Mouse (Mus musculus) small intestine, adult 2 months (tissue): ENCODE measurements around the gene Fdx1l. TPM values are rescaled to one million over a fixed set of nuclear protein-coding genes. Genes with fewer than 3 reads are reported as not detected.

Experiments
- H3K27ac ChIP-seq: fragments of 200-500 bp; 2 replicates; pipeline ENCODE4 v1.5.1; 2012; ENCODE audit warnings: low read depth, low read length, control low read depth, inconsistent platforms; ENCODE audit not compliant: insufficient read depth
- H3K27me3 ChIP-seq: fragments of 200-500 bp; 2 replicates; pipeline ENCODE4 v1.6.1; 2012; ENCODE audit warnings: mild to moderate bottlenecking, moderate library complexity, low read length, inconsistent platforms; ENCODE audit not compliant: control insufficient read depth, insufficient read depth
- H3K36me3 ChIP-seq: fragments of 200-500 bp; 2 replicates; pipeline ENCODE4 v1.6.1; 2012; ENCODE audit warnings: mild to moderate bottlenecking, low read length, control low read depth, inconsistent platforms; ENCODE audit not compliant: control insufficient read depth, insufficient read depth
- H3K4me1 ChIP-seq: fragments of 200-500 bp; 2 replicates; pipeline ENCODE4 v1.6.1; 2012; ENCODE audit warnings: low read length, inconsistent platforms, mixed read lengths; ENCODE audit not compliant: control insufficient read depth, insufficient read depth, insufficient read length
- H3K4me3 ChIP-seq: fragments of 200-500 bp; 2 replicates; pipeline ENCODE4 v1.5.1; 2012; ENCODE audit warnings: low read depth, mild to moderate bottlenecking, control low read depth, inconsistent platforms, low read length, moderate library complexity
- CTCF ChIP-seq: fragments of 200-500 bp; IDR thresholded peaks from 2 replicates; pipeline ENCODE4 v1.5.1; 2012; ENCODE audit warnings: low read depth, mild to moderate bottlenecking, control low read depth, inconsistent platforms, low read length, moderate library complexity, mixed read lengths; ENCODE audit not compliant: insufficient replicate concordance, insufficient read length; ENCODE audit errors: extremely low read depth
- POLR2A ChIP-seq: fragments of 200-500 bp; IDR thresholded peaks from 2 replicates; pipeline ENCODE4 v1.6.1; 2012; ENCODE audit warnings: low read depth, mild to moderate bottlenecking, control low read depth, inconsistent platforms, low read length, moderate library complexity
- WGBS: fragments of 180-500 bp; shearing (Covaris S2); methylation state at CpG from one replicate; pipeline ENCODE4 v1.1.7; 2018; 5-methylcytosine and 5-hydroxymethylcytosine counted together
- polyA plus RNA-seq: library from polyadenylated mRNA; depleted of rRNA; stranded (reverse); fragments of >200 nt; gene quantifications from 2 replicates; pipeline ENCODE4 v1.2.3, GENCODE M21; 2012

The Fdx1l gene
- polyA plus RNA-seq, 1 experiment, result 60.8 TPM

DNA sequence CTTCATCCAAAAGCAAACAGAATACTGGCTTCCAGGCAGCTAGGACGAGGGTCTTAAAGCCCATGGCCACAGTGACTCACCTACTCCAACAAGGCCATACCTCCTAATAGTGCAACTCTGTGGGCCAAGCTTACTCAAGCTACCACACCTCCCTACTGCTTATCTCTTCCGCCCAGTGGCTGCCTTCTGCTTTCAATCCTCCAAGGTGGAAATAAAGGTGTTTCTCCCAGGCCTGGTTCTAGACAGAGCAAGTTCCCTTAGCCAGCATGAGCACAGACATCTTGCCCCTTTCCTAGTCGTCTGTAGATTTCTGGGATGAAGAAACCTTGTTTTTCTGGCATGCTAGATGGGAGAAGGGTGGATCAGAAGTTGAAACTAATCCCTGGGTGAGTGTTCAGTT is 33.6 kb downstream of the Fdx1l start:
- Histone ChIP-seq H3K27me3 (peaks cover 33% of the 10 kb centered on the region), H3K4me1 (no peaks in the 10 kb centered on the region), H3K27ac (no peak overlapping the region), H3K4me3 (no peak overlapping the region), H3K36me3 (no peaks in the 10 kb centered on the region)
- TF ChIP-seq POLR2A, result no peak
- no peak for TF ChIP-seq CTCF
- 81% methylated on average over 3 of the region's 3 CpGs for WGBS

DNA sequence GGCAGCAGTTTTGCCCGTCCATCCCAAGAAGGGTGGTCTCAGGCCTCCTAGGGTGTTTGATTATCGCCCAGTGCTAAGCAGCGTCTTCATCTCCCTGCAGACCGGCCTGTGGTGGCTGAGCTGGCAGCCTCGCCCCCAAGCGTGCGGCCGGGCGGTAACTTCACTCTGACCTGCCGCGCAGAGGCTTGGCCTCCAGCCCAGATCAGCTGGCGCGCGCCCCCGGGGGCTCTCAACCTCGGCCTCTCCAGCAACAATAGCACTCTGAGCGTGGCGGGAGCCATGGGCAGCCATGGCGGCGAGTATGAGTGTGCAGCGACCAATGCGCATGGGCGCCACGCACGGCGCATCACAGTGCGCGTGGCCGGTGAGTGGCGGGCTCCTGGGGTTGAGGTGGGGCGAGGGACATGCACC is 35.9 kb downstream of the Fdx1l start:
- 3% methylated on average over 31 of the region's 31 CpGs for WGBS
- peak overlapping the region; percentile 20; the same call in 1 of the 2 replicates for H3K4me3 ChIP-seq

DNA sequence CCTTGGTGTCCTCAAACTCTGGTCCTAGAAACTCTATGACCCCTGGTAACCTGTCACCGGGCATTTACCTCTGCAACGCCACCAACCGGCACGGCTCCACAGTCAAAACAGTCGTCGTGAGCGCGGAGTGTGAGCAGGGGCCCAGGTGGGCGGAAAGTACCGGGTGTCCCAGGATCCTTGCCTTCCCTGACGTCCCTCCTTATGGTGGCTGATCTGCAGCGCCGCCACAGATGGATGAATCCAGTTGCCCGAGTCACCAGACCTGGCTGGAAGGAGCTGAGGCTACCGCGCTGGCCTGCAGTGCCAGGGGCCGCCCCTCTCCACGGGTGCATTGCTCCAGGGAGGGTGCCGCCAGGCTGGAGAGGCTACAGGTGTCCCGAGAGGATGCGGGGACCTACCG is 36.7 kb downstream of the Fdx1l start:
- TF ChIP-seq POLR2A (no peak), CTCF (no peak)
- 6% methylated on average over 22 of the region's 22 CpGs for whole genome bisulfite sequencing
- H3K4me3 ChIP-seq, result no peak overlapping the region
- peaks cover 13% of the 10 kb centered on the region for H3K4me1 ChIP-seq
- no peaks in the 10 kb centered on the region for H3K36me3 ChIP-seq
- H3K27me3 ChIP-seq, result peaks cover 49% of the 10 kb centered on the region
- H3K27ac ChIP-seq, result no peak overlapping the region

More for the DNA sequence above, 35.9 kb downstream of the Fdx1l start:
- H3K27ac ChIP-seq, result no peak overlapping the region
- H3K4me1 ChIP-seq, result peaks cover 9% of the 10 kb centered on the region
- H3K27me3 ChIP-seq, result peaks cover 43% of the 10 kb centered on the region
- H3K36me3 ChIP-seq, result no peaks in the 10 kb centered on the region
- TF ChIP-seq CTCF, result no peak
- TF ChIP-seq POLR2A, result no peak

DNA sequence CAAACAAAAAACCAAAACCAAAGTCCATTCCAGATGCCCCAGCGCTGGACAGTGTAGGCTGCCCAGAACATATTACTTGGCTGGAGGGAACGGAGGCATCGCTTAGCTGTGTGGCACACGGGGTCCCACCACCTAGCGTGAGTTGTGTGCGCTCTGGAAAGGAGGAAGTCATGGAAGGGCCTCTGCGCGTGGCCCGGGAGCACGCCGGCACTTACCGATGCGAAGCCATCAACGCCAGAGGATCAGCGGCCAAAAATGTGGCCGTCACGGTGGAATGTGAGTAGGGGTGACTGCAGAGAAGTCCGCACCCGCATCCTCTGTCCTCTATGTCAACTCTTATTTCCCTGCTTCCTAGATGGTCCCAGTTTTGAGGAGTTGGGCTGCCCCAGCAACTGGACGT is 37.3 kb downstream of the Fdx1l start:
- H3K4me3 ChIP-seq, result no peak overlapping the region
- H3K4me1 ChIP-seq, result peaks cover 15% of the 10 kb centered on the region
- no peak overlapping the region for H3K27ac ChIP-seq
- TF ChIP-seq POLR2A (no peak), CTCF (no peak)
- peaks cover 49% of the 10 kb centered on the region for H3K27me3 ChIP-seq
- 15% methylated on average over 20 of the region's 20 CpGs for WGBS
- H3K36me3 ChIP-seq, result no peaks in the 10 kb centered on the region

DNA sequence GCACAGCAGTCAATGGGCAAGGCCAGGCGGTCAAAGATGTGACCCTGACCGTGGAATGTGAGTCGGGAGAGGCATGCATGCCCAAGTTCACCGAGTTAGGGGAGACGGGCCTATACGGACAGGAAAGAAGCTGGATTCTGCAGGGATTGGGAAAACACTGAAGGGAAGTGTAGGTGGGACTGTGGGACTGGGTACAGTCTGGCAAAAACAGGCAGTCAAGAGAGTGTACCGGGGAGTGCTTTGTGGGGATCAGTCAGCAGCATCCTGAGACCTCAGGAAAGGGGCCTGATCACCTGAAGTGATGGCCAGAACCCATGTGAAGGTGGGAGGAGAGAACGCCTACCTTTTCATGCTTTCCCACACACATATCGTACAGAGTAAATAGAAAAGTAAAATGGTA is 37.8 kb downstream of the Fdx1l start:
- Histone ChIP-seq H3K36me3 (no peaks in the 10 kb centered on the region), H3K4me1 (peaks cover 15% of the 10 kb centered on the region), H3K4me3 (no peak overlapping the region), H3K27me3 (peaks cover 49% of the 10 kb centered on the region), H3K27ac (no peak overlapping the region)
- TF ChIP-seq POLR2A (no peak), CTCF (no peak)
- WGBS, result 47% methylated on average over 9 of the region's 9 CpGs

DNA sequence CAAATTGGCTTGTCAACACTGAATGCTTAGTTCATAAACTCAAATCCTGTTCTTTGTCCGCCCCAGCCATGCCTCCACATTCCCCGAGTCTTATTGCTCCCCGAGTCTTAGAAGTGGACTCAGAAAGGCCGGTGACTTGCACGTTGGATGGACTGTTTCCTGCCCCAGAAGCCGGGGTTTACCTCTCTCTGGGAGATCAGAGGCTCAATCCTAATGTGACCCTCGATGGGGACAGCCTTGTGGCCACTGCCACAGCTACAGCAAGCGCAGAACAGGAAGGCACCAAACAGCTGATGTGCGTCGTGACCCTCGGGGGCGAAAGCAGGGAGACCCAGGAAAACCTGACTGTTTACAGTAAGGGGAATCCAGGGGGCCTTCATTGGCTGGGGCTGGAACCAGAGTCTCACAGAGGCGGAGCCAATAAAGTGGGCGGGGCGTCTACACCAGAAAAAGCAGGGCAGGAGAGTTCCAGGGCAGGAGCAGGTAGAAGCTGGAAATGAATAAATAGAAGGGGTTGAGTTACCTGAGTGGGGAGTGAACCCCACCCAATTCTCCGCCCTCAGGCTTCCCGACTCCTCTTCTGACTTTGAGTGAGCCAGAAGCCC is 38.8 kb downstream of the Fdx1l start:
- Histone ChIP-seq H3K4me3 (no peak overlapping the region), H3K27ac (no peak overlapping the region), H3K36me3 (no peaks in the 10 kb centered on the region), H3K4me1 (peaks cover 22% of the 10 kb centered on the region), H3K27me3 (peaks cover 49% of the 10 kb centered on the region)
- 11% methylated on average over 17 of the region's 17 CpGs for WGBS
- TF ChIP-seq CTCF (no peak), POLR2A (no peak)

DNA sequence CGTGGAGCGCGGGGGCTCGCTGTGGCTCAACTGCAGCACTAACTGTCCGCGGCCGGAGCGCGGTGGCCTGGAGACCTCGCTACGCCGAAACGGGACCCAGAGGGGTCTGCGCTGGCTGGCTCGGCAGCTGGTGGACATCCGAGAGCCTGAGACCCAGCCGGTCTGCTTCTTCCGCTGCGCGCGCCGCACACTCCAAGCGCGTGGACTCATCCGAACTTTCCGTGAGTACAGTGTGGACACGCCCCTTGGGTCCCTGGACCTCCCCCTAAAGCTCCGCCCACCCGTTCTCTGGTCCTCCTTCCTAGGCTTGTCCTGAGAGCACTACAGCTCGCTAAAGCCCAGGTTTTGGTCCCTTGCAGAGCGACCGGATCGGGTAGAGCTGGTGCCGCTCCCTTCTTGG is 40.3 kb downstream of the Fdx1l start:
- peaks cover 27% of the 10 kb centered on the region for H3K4me1 ChIP-seq
- WGBS, result under 1% methylated on average over 34 of the region's 34 CpGs
- TF ChIP-seq CTCF (no peak), POLR2A (no peak)
- peaks cover 44% of the 10 kb centered on the region for H3K27me3 ChIP-seq
- peak overlapping the region; percentile 71 for H3K4me3 ChIP-seq
- no peak overlapping the region for H3K27ac ChIP-seq
- H3K36me3 ChIP-seq, result no peaks in the 10 kb centered on the region

DNA sequence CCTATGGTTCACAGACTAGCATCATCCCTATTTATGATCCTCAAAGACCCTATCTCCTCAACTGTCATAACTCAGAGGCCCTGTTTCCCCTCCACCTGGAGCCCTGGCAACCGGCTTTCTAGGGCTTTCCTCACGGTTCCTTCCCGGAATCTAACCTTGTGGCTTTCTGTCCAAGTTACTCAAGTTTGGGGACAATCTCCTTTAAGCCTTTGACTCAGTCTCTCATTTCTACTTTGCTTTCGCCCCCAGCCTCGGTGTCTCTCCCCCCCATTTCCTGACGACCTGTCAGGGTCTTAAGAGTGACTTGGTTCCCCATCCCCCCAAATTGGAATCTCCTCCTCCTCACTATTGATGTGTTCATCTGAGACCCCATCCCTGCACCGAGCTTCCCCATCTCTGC is 40.9 kb downstream of the Fdx1l start:
- 4% methylated on average over 7 of the region's 7 CpGs for WGBS
- TF ChIP-seq POLR2A, result no peak
- no peak for TF ChIP-seq CTCF
- peak overlapping the region; percentile 71 for H3K4me3 ChIP-seq
- H3K36me3 ChIP-seq, result no peaks in the 10 kb centered on the region
- peaks cover 44% of the 10 kb centered on the region for H3K27me3 ChIP-seq
- H3K4me1 ChIP-seq, result peaks cover 27% of the 10 kb centered on the region
- no peak overlapping the region for H3K27ac ChIP-seq
